Mouse (Mus musculus) forebrain, embryonic 11.5 days (tissue): ENCODE data around the gene Btn2a2. TPM values are rescaled to one million over a fixed set of nuclear protein-coding genes. Genes with fewer than 3 reads are reported as not detected.

Source experiments
- ATAC-seq: fragments of 200-750 bp; cut with Nextera tagmentation; replicated peaks from 2 replicates; pipeline ENCODE4 v1.8.0; 2017; ENCODE audit warnings: moderate TSS enrichment; ENCODE audit not compliant: low FRiP score
- DNase-seq: peaks from one replicate; pipeline ENCODE4 v3.0.0-alpha.2; 2017; ENCODE audit warnings: low spot score
- H3K27ac ChIP-seq: fragments of 300-500 bp; sonication (generic); 2 replicates; pipeline ENCODE4 v1.5.1; 2014; ENCODE audit warnings: low read depth, low read length
- H3K27me3 ChIP-seq: fragments of 300-500 bp; sonication (generic); 2 replicates; pipeline ENCODE4 v1.6.1; 2014; ENCODE audit warnings: mild to moderate bottlenecking, low read length, mixed read lengths; ENCODE audit not compliant: control insufficient read depth, insufficient read depth
- H3K36me3 ChIP-seq: fragments of 300-500 bp; sonication (generic); 2 replicates; pipeline ENCODE4 v1.6.1; 2014; ENCODE audit warnings: mild to moderate bottlenecking, low read length, moderate library complexity, mixed read lengths; ENCODE audit not compliant: control insufficient read depth, insufficient read depth
- H3K4me1 ChIP-seq: fragments of 300-500 bp; sonication (generic); replicated peaks from 2 replicates; pipeline ENCODE4 v1.6.1; 2014; ENCODE audit warnings: low read length, mixed read lengths; ENCODE audit not compliant: control insufficient read depth, insufficient read depth
- H3K4me2 ChIP-seq: fragments of 300-500 bp; sonication (generic); 2 replicates; pipeline ENCODE4 v1.6.1; 2014; ENCODE audit warnings: low read depth, mild to moderate bottlenecking, low read length, moderate library complexity, mixed read lengths; ENCODE audit not compliant: severe bottlenecking
- H3K4me3 ChIP-seq: fragments of 300-500 bp; sonication (generic); 2 replicates; pipeline ENCODE4 v1.5.1; 2014; ENCODE audit warnings: low read depth, low read length
- H3K9ac ChIP-seq: fragments of 300-500 bp; sonication (generic); 2 replicates; pipeline ENCODE4 v1.6.1; 2014; ENCODE audit warnings: low read length
- H3K9me3 ChIP-seq: fragments of 300-500 bp; sonication (generic); 2 replicates; pipeline ENCODE4 v1.6.1; 2016; ENCODE audit warnings: low read length, mixed read lengths; ENCODE audit not compliant: control insufficient read depth
- WGBS: fragments of 180-500 bp; shearing (Covaris S2); extraction: QIAGEN DNeasy Blood & Tissue Kit; methylation state at CpG from one replicate; pipeline ENCODE4 v1.1.7; 2014; 5-methylcytosine and 5-hydroxymethylcytosine counted together
- polyA plus RNA-seq: library from polyadenylated mRNA; unstranded; fragments of >200 nt; fragmentation: Nextera tagmentation; extraction: Ambion mirVana; gene quantifications from 2 replicates; pipeline ENCODE4 v1.2.1, GENCODE M21; 2014

Gene Btn2a2
- polyA plus RNA-seq, 1 experiment from 2014 or later = 0.59 TPM

DNA sequence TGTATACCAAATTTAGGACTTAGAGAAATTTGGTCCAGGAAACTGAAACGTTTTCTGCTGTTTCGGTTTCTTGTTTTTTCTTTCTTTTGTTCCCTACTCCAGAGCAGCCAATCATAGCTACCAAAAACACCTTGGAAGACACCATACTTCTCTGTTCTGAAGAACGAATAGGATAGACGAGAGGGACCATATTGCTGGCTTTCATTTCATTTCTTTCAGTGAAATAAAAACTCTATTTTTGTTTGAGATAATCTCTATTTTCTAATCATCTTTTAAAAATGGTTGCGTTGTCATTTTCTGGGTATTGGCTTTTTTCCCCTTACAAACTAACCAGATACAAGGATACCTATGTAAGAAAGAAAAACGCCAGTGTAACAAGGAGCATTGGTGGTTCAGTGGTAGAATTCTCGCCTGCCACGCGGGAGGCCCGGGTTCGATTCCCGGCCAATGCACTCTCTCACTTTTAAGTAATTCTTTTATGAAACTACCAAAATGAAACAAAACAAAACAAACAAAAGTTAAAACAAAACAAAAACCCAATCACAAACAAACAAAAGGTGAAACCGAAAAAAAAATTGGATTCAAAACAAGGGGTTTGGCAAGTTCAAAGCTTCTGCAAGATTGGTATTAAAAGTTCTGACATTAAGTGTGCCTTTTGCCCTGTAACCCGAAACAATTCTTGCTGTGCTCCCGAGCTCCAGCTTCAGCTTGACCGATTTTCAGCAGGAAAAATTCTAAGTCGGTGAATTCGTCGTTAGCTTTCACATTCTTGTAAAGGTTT lies 28.4 kb upstream of the Btn2a2 start:
- Histone ChIP-seq H3K36me3 (no peaks in the 10 kb centered on the region), H3K27ac (no peak overlapping the region), H3K4me2 (peak overlapping the region; percentile 86), H3K4me3 (peak overlapping the region; percentile 42), H3K4me1 (0 out of 2 replicates have a peak, but pooled peaks cover 3% of the 10 kb centered on the region), H3K9ac (peak overlapping the region; percentile 37; the same call in 1 of the 2 replicates), H3K27me3 (no peaks in the 10 kb centered on the region), H3K9me3 (no peaks in the 10 kb centered on the region)
- ATAC-seq (peak; percentile 64), DNase-seq (peak; percentile 88)
- 1% methylated on average over 19 of the region's 19 CpGs for WGBS

DNA sequence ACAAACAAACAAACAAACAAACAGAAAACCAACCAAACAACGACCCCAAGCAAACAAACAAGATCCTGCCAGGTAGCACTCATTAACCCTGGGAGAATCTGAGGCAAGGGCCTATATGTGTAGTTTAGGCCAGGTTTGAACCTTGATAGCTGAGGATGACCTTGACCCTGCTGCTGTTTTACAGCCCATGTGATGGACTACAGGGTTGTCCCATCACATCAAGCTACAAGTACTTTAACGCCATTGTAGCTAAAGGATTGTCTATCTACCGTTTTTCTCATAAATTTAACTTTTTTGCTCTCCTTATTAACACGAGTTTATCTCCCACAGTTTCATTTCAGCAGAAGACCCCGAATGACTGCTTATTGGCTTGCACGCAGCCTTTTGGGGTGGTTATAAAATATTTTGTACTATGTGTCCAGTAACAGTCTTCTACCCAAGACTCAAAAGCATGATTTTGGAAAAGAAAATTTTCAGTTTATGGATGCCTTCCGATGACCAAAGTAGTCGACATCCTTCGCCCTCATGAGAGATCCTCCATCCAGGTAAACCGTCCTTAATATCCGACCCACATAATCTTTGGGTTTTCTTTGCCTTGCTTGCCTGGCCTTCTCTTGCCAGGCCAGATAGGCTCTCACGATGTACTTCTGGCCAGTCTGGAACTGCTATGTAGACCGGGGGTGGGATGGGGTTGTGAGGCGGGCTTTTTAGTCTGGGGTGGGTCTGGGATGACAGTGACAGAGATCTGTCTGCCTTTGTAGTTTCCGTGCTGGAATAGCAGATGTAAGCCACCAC lies 27.4 kb upstream of the Btn2a2 start:
- Histone ChIP-seq H3K27me3 (no peaks in the 10 kb centered on the region), H3K9me3 (no peaks in the 10 kb centered on the region), H3K4me3 (peak overlapping the region; percentile 42), H3K36me3 (no peaks in the 10 kb centered on the region), H3K4me1 (0 out of 2 replicates have a peak, but pooled peaks cover 3% of the 10 kb centered on the region), H3K4me2 (peak overlapping the region; percentile 62), H3K27ac (no peak overlapping the region), H3K9ac (peak overlapping the region; percentile 41; the same call in 1 of the 2 replicates)
- no peak for ATAC-seq
- 57% methylated on average over 15 of the region's 15 CpGs for WGBS
- DNase-seq = no peak

DNA sequence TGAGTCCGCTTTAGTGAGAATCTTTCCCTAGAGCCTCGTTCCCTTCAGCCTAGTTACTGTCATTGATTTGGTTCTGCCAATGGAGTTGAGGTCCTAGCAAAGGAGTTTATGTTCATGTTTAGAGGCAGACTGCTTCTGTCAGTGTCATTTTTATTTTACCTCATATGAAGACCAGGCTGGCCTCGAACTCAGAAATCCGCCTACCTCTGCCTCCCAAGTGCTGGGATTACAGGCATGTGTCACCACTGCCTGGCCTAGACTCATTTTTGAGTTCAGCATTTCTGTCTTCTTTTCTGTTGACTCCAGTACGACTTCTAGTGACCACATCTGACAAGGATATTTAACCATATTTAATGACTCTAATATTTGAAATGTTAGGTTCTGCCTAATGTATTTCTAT lies 26.6 kb upstream of the Btn2a2 start:
- H3K4me1 ChIP-seq = 0 out of 2 replicates have a peak, but pooled peaks cover 3% of the 10 kb centered on the region
- no peak for DNase-seq
- H3K9me3 ChIP-seq = no peaks in the 10 kb centered on the region
- H3K27ac ChIP-seq = no peak overlapping the region
- H3K4me2 ChIP-seq = no peak overlapping the region
- H3K4me3 ChIP-seq = no peak overlapping the region
- H3K9ac ChIP-seq = no peak overlapping the region
- ATAC-seq = no peak
- 67% methylated on average over 5 of the region's 5 CpGs for WGBS
- no peaks in the 10 kb centered on the region for H3K27me3 ChIP-seq
- no peaks in the 10 kb centered on the region for H3K36me3 ChIP-seq

DNA sequence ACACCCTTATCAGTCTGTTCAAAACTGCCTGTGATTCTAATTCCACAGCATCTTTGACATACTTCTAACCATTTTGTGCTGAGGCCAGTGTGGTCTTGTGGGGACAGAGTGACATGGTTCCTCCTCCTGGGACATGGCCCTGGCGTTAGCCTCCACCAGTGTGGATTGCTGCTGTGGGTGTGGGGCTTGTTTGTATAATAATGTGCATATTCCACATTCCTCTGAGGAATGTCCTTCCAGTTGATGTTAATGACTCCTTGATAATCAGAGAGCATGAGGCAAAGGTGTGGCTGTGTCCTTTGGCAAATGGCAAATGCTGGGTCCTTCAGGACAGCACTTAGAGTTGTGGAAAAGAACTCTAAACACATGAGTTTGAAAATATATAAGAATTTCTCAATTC lies 24.9 kb upstream of the Btn2a2 start:
- H3K4me1 ChIP-seq = 0 out of 2 replicates have a peak, but pooled peaks cover 3% of the 10 kb centered on the region
- ATAC-seq (no peak), DNase-seq (no peak)
- no peaks in the 10 kb centered on the region for H3K36me3 ChIP-seq
- no peaks in the 10 kb centered on the region for H3K9me3 ChIP-seq
- no peak overlapping the region for H3K9ac ChIP-seq
- H3K27ac ChIP-seq = no peak overlapping the region
- no peaks in the 10 kb centered on the region for H3K27me3 ChIP-seq
- 91% methylated on average over 1 of the region's 1 CpGs for WGBS
- no peak overlapping the region for H3K4me3 ChIP-seq
- H3K4me2 ChIP-seq = no peak overlapping the region

DNA sequence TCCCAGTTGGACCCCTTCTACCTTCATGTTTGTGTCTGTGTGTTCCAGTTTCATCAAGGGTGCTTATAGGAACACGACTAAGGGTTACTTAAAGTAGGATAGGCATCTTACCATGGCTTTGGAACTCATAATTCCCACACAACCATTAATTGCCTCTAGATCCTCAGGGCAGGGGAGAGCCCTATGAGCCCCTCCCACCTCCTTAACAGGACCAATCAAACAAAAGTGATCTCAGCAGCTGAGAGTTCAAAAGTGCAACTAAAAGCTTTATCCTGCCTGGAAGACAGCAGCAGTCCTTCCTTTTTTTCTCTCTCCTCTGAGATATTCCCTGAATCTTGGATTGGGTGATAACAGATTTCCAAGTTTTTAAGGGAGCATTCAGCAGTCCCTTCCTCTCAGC lies 21.5 kb upstream of the Btn2a2 start:
- Histone ChIP-seq H3K4me3 (no peak overlapping the region), H3K4me1 (peaks cover under 1% of the 10 kb centered on the region; the same call in 1 of the 2 replicates), H3K9me3 (no peaks in the 10 kb centered on the region), H3K9ac (no peak overlapping the region), H3K36me3 (no peaks in the 10 kb centered on the region), H3K27me3 (no peaks in the 10 kb centered on the region), H3K4me2 (no peak overlapping the region), H3K27ac (no peak overlapping the region)
- DNase-seq = no peak
- 42% methylated on average over 1 of the region's 1 CpGs for WGBS
- ATAC-seq = no peak

DNA sequence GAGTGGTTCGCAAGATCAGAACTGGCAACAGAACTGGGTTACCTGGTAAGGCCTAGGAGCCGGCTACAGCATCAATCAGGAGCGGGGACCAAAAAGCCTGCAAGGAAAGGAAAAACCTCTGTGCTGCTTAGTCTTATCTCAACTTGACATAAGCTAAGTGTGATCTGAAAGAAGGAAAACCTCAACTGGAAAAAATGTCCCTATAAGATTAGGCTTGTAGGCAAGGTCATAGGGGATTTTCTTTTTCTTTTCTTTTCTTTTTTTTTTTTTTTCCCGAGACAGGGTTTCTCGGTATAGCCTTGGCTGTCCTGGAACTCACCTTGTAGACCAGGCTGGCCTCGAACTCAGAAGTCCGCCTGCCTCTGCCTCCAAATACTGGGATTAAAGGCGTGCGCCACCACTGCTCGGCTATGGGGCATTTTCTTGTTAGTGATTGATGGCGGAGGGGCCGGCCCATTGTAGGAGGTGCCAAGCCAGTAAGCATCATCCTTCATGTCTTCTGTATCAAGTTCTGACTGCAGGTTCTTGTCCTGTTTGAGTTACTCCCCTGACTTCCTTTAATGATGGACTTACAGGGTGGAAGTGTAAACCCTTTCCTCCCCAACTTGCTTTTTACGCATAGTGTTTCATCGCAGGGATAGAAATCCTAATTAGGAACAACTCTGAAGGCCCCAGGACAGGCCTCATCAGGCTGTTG lies 18.3 kb upstream of the Btn2a2 start:
- no peak overlapping the region for H3K9ac ChIP-seq
- H3K4me3 ChIP-seq = no peak overlapping the region
- peaks cover 2% of the 10 kb centered on the region; the same call in 1 of the 2 replicates for H3K4me1 ChIP-seq
- H3K27me3 ChIP-seq = no peaks in the 10 kb centered on the region
- no peak overlapping the region for H3K27ac ChIP-seq
- DNase-seq (peak; percentile 74), ATAC-seq (no peak)
- no peaks in the 10 kb centered on the region for H3K9me3 ChIP-seq
- WGBS = 11% methylated on average over 14 of the region's 14 CpGs
- no peaks in the 10 kb centered on the region for H3K36me3 ChIP-seq
- H3K4me2 ChIP-seq = peak overlapping the region; percentile 26; the same call in 1 of the 2 replicates

DNA sequence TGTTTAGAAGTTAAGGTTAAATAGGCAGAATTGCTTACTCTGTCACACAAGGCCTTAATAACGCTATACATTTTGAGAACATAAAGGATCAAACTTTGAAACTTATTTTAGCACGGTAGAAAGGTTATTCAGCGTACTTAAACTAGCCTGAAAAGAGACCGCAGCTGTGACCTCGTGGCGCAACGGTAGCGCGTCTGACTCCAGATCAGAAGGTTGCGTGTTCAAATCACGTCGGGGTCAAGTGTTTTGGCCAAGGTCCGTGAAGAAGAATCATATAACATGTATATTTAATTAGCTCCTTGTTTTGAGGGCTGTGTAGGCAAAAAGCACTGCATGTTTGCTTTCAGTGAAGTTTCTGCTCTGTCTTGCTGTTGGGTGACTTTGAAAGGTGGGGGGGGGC lies 17.7 kb upstream of the Btn2a2 start:
- 1% methylated on average over 13 of the region's 13 CpGs for WGBS
- no peak overlapping the region for H3K27ac ChIP-seq
- H3K4me3 ChIP-seq = peak overlapping the region; percentile 28

DNA sequence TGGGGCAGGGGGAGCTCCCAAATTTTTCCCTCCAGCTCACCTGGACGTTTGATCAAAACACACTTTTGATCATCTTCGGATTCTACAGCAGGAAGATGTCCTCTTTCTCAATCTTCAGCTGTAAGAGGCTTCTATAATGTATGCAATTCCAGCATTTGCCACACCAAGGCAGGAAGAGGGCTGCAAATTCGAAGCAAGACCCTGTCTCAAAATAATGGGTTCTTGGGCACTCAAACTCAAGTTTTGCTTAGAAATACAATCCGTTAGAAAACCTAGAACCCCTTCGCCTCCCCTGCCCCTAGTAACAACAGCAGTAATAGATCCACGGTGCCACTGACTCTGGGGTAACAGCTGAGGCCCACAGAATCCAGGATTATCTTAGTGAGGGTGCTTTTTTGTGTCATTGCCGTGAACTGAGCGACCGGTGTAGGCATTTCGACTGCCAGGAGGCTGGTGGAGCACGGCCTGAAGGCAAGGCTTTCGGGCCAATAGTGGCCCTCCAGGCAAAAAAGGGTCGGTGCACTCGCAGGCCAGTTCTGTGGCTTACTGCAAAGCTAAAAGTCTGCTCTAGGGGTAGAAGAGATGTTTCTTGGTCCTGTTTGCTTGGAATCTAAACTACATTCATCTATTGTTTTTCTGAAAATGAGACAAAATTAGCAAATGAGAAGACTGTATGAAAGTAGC lies 17.1 kb upstream of the Btn2a2 start:
- Histone ChIP-seq H3K9ac (peak overlapping the region; percentile 47; the same call in 1 of the 2 replicates), H3K4me1 (peaks cover 2% of the 10 kb centered on the region; the same call in 1 of the 2 replicates), H3K4me2 (peak overlapping the region; percentile 55), H3K9me3 (no peaks in the 10 kb centered on the region), H3K27ac (no peak overlapping the region), H3K36me3 (no peaks in the 10 kb centered on the region), H3K4me3 (peak overlapping the region; percentile 28), H3K27me3 (no peaks in the 10 kb centered on the region)
- WGBS = 2% methylated on average over 14 of the region's 14 CpGs
- ATAC-seq (no peak; the same call in 1 of the 2 replicates), DNase-seq (peak; percentile 70)

More for the DNA sequence above, 17.7 kb upstream of the Btn2a2 start:
- peak; percentile 78 for DNase-seq
- ATAC-seq = no peak
- Histone ChIP-seq H3K9ac (no peak overlapping the region), H3K27me3 (no peaks in the 10 kb centered on the region), H3K36me3 (no peaks in the 10 kb centered on the region), H3K4me1 (peaks cover 2% of the 10 kb centered on the region; the same call in 1 of the 2 replicates), H3K9me3 (no peaks in the 10 kb centered on the region), H3K4me2 (peak overlapping the region; percentile 55; the same call in 1 of the 2 replicates)
